Mouse (Mus musculus) MEL (cell line): ENCODE data around the gene Btbd11.

Experiments
- CHD1 ChIP-seq: IDR thresholded peaks from 2 replicates; pipeline ENCODE4 v1.6.1; 2012; ENCODE audit warnings: low read depth, mild to moderate bottlenecking, inconsistent platforms, low read length, improper control_type of control experiment
- E2F4 ChIP-seq: IDR thresholded peaks from 2 replicates; pipeline ENCODE4 v1.6.1; 2011; ENCODE audit warnings: low read depth, low read length, improper control_type of control experiment, borderline replicate concordance
- ELF1 ChIP-seq: IDR thresholded peaks from 2 replicates; pipeline ENCODE4 v1.6.1; 2014; ENCODE audit warnings: low read depth, mild to moderate bottlenecking, inconsistent platforms, low read length, improper control_type of control experiment, moderate library complexity
- JUND ChIP-seq: IDR thresholded peaks from 2 replicates; pipeline ENCODE4 v1.6.1; 2011; ENCODE audit warnings: low read depth, mild to moderate bottlenecking, improper control_type of control experiment, low read length
- MAX ChIP-seq: IDR thresholded peaks from 2 replicates; pipeline ENCODE4 v1.6.1; 2011; ENCODE audit warnings: low read length, improper control_type of control experiment
- NELFE ChIP-seq: IDR thresholded peaks from 2 replicates; pipeline ENCODE4 v1.6.1; 2011; ENCODE audit warnings: low read depth, low read length, improper control_type of control experiment
- POLR2A ChIP-seq, 2 experiments: IDR thresholded peaks; 2 replicates each; pipeline ENCODE4 v1.6.1; 2011 to 2012; ENCODE audit warnings: low read length in 2 of 2, mild to moderate bottlenecking in 2 of 2, control low read depth in 1 of 2, improper control_type of control experiment in 1 of 2, low read depth in 1 of 2, moderate library complexity in 1 of 2; ENCODE audit not compliant: control insufficient read depth in 1 of 2, insufficient read depth in 1 of 2, poor library complexity in 1 of 2
- POLR2AphosphoS5 ChIP-seq: IDR thresholded peaks from 2 replicates; pipeline ENCODE4 v1.6.1; 2012; ENCODE audit warnings: low read depth, borderline replicate concordance, mild to moderate bottlenecking, inconsistent platforms, low read length, moderate library complexity, mixed read lengths
- TBP ChIP-seq: IDR thresholded peaks from 2 replicates; pipeline ENCODE4 v1.8.0; 2011; ENCODE audit warnings: low read depth, low read length, improper control_type of control experiment

- TF ChIP-seq NELFE (no peak), E2F4 (no peak), POLR2A (IDR thresholded peaks at IDR 0.05; ENCODE audit: control insufficient read depth in 1 of 2, insufficient read depth in 1 of 2, low read depth in 1 of 2, low read length in 2 of 2, poor library complexity in 1 of 2) (no peak), CHD1 (no peak), POLR2AphosphoS5 (no peak), JUND (no peak), ELF1 (no peak), TBP (no peak), MAX (no peak)
Observed at GRCm38 (mm10) chr10:85389286-85390139, 2.9 kb downstream of the Btbd11 start.
